Mouse (Mus musculus) pancreas, adult 10 weeks (tissue): ENCODE measurements around the gene Olfr552. TPM values are rescaled to one million over a fixed set of nuclear protein-coding genes. Genes with fewer than 3 reads are reported as not detected.

ENCODE experiments used
- polyA plus RNA-seq: library from polyadenylated mRNA; stranded (reverse); fragments of 350-450 nt; fragmentation: Illumina TruSeq; extraction: RNeasy Lipid Tissue Mini Kit (QIAGEN cat#74804); gene quantifications from one replicate; pipeline ENCODE4 v1.2.3, GENCODE M21; 2015; ENCODE audit warnings: low read depth, low replicate concordance; ENCODE audit not compliant: insufficient read depth

The Olfr552 gene
- polyA plus RNA-seq = not detected

GRCm38 (mm10) chr7:102597378-102598031, at the start of gene Olfr552:
Olfr552 (plus strand) TSS chr7:102597770.

DNA sequence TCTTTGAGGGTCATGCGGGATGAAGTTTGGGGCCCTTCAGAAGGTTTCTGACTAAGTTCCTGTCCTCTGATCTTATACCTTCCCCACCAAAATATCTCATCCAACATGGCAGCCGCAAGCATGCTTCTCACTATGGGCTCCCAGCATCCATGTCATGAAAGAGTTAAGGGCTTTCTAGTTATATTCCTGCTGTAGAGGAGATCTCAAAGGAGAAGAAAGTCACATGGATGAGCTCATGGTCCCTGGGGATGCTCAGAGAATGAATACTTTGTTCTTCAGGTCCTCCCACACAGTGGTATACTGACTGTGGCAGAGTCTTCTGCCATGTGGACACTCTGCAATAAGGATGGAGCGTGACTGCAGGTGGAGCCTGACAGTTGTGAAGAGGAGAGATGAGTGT, 48.0 kb upstream of the Olfr552 start, which contains the start of gene Olfr549:
Gene Olfr549, plus strand, starts transcription at position 301 of the 400 bp plus-strand sequence.

DNA sequence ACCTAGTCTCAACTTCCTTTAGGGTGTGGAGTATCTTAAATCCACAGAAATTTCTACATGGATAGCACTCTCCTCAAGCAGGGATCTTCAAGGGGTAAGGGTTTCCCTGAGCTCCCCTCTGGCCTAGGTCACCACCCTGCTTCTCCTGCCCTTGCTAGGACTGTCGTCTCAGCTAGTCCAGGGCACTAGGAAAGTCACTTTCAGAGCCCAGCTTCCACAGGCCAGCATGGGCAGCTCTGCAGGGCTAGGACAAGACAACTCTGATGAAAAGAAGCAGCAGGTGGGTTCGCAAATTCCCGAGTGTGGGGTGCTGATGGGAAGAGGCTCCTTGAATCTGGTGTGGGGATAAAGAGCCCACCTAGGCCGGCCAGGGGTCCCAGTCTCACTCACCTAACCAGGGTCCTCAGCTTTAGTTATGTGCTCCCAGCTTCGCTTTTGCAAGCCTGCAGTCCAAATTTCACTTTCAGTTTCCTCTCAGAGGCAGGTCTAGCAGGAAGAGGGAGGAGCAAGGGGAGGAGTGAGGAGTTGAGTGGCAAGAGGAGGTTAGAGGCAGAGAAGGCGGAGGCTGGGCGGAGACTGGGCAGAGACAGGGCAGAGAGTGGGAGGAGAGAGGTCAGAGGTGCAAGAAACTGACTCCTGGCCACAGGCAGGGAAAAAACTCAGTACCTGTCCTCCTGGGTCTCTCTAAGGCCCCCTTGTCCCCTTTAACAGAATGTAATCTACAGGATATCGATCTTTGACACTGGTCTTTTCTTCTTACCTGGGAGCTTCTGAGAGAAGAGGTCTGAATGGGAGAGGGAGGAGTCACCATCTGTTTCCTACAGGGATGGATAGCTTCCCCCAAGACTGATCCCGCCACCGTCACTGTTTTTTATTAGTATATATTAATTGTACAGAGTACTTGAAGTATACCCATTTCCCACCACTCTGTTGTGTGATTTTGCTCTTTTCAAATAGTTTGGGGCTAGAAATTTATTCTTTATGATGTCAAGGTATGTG, 32.3 kb upstream of the Olfr552 start, which contains the start of gene Trim21:
Gene Trim21, minus strand, starts transcription at position 488 of the 999 bp plus-strand sequence.

GRCm38 (mm10) chr7:102571142-102571541, 26.4 kb upstream of the Olfr552 start, which contains the start of gene Olfr550:
Olfr550 (plus strand) TSS chr7:102571442.

GRCm38 (mm10) chr7:102591786-102592185, 5.8 kb upstream of the Olfr552 start, which contains the start of gene Olfr551:
Olfr551 (minus strand) TSS chr7:102591886.

DNA sequence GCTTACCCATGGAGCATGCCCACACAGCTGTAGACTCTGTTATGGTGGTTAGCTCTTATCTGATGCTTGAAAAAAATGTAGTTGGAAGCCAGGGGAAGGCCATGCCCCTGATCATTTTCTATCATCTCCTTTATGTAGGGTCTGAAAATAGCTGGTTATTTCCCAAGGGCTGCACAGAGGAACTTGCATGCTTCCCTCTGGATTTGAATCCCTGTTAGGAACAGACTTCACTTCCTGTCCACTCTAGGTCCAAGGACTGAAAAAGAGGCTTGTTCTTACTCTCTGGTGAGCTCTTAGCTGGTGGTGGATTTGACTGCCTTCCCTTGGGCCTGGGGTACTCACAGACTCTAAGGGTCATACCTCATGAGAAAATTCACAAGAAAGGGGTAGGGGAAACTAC, 20.5 kb downstream of the Olfr552 start, which contains the start of gene Olfr553:
Gene Olfr553, minus strand, starts transcription at position 101 of the 400 bp plus-strand sequence.

GRCm38 (mm10) chr7:102638132-102638531, 40.6 kb downstream of the Olfr552 start, which contains the start of gene Olfr554:
Olfr554 (plus strand) TSS chr7:102638432.

Other genes with a start within 250 kb of the Olfr552 start
- 4.1 TPM for gene Rrm1, start 156.1 kb upstream of the Olfr552 start, polyA plus RNA-seq
- gene Olfr543, start 116.1 kb upstream of the Olfr552 start, polyA plus RNA-seq = not detected
- gene Olfr544, start 109.5 kb upstream of the Olfr552 start, polyA plus RNA-seq = not detected
- gene Olfr545, start 98.2 kb upstream of the Olfr552 start, polyA plus RNA-seq = not detected
- gene Olfr547, start 63.0 kb upstream of the Olfr552 start, polyA plus RNA-seq = not detected
- not detected for gene Olfr548-ps1, start 56.9 kb upstream of the Olfr552 start, polyA plus RNA-seq
- gene Olfr549, start 47.9 kb upstream of the Olfr552 start, polyA plus RNA-seq = not detected
- 3.7 TPM for gene Trim21, start 32.3 kb upstream of the Olfr552 start, polyA plus RNA-seq
- gene Olfr550, start 26.3 kb upstream of the Olfr552 start, polyA plus RNA-seq = not detected
- gene Olfr551, start 5.9 kb upstream of the Olfr552 start, polyA plus RNA-seq = not detected
- not detected for gene Olfr553, start 20.4 kb downstream of the Olfr552 start, polyA plus RNA-seq
- not detected for gene Olfr554, start 40.7 kb downstream of the Olfr552 start, polyA plus RNA-seq
- not detected for gene Olfr555, start 61.1 kb downstream of the Olfr552 start, polyA plus RNA-seq
- gene Olfr556, start 67.1 kb downstream of the Olfr552 start, polyA plus RNA-seq = not detected
- gene Trim68, start 89.6 kb downstream of the Olfr552 start, polyA plus RNA-seq = 4.4 TPM
- not detected for gene Olfr557, start 98.1 kb downstream of the Olfr552 start, polyA plus RNA-seq
- gene Olfr558, start 104.4 kb downstream of the Olfr552 start, polyA plus RNA-seq = 0.44 TPM
- not detected for gene Olfr33, start 121.3 kb downstream of the Olfr552 start, polyA plus RNA-seq
- gene Olfr559, start 129.7 kb downstream of the Olfr552 start, polyA plus RNA-seq = not detected
- gene Olfr560, start 161.6 kb downstream of the Olfr552 start, polyA plus RNA-seq = not detected
- 2.1 TPM for gene Olfr78, start 161.7 kb downstream of the Olfr552 start, polyA plus RNA-seq
- gene Olfr561, start 173.5 kb downstream of the Olfr552 start, polyA plus RNA-seq = not detected
- not detected for gene Olfr564, start 205.7 kb downstream of the Olfr552 start, polyA plus RNA-seq